Mouse (Mus musculus): ENCODE results near the gene Wwp2.

DNA sequence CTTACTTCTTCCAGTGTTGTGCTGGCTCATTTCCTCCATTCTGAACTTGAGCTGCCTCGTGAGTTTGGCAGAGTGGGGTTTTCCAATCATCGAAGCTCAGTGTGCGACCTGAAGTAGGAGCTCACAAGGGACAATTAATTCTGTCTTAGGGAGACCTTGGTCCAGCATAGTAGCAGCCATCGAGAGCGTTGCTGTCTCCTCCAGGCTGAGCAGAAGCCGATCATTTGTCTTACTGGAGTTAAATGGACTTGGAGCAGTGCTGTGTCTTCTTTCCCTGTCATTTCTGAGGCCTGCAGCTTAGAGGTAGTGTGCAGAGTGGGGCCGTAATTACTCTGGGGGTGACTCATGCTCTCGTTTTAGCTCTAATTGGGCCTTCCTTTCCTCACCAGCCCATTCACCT lies 62.6 kb downstream of the Wwp2 start:
- TF ChIP-seq CTCF (IDR thresholded peaks at IDR 0.05; ENCODE audit: extremely low read depth, insufficient read depth, insufficient read length, insufficient replicate concordance): no peak
- no peak for TF ChIP-seq POLR2A (IDR thresholded peaks at IDR 0.05; ENCODE audit: low read depth, low read length)

Measured in spleen, adult 2 months (tissue).